ENCODE assay signal across 8 mouse cellular contexts in the genomic region with DNA sequence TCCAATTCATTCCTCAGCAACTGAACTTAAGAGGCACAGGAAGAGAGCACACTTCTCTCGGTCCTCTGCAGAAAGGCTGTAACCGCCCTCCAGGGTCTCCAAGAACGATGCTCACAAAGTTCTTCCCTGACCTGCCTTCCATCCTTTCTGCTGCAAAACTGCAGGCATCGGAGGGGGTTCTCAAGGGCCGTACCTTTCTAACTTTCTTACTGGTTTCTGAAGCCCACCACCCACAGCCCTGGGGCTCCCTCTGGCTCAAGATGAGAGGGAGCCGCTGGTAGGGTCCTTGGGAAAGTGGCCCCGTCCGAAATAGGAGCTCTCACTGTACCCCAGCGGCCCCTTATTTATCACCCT. TPM values are rescaled to one million over a fixed set of nuclear protein-coding genes. Genes with fewer than 3 reads are reported as not detected.
A peak's percentile ranks its signal among the peaks of the same experiment; 100 is the strongest.
DNase-seq lines count a peak whose midpoint lies in the region; ATAC-seq and TF ChIP-seq lines count a peak whose summit lies in the region.

No protein-coding gene starts in this region.

- H3K4me2 ChIP-seq in hindbrain, embryonic 14.5 days (replicated peaks): peak overlapping the region; percentile 73
- H3K4me2 ChIP-seq in midbrain, embryonic 13.5 days (replicated peaks): peak overlapping the region; percentile 70

- H3K4me1 ChIP-seq in brown adipose tissue, adult 24 weeks (ENCODE audit: control insufficient read depth, insufficient read depth, insufficient read length, low read length): peaks cover 2% of the 10 kb centered on the region; the same call in 1 of the 2 replicates
- H3K4me1 ChIP-seq in hindbrain, embryonic 14.5 days (replicated peaks; ENCODE audit: control insufficient read depth, insufficient read depth, low read length): peaks cover 72% of the 10 kb centered on the region
- peaks cover 82% of the 10 kb centered on the region for H3K4me1 ChIP-seq in midbrain, embryonic 13.5 days (replicated peaks)

- H3K36me3 ChIP-seq in hindbrain, embryonic 14.5 days (replicated peaks; ENCODE audit: control insufficient read depth, insufficient read depth): no peaks in the 10 kb centered on the region
- H3K36me3 ChIP-seq in midbrain, embryonic 13.5 days: no peaks in the 10 kb centered on the region

- DNase-seq in layer of hippocampus, adult 2 months (ENCODE audit: low spot score in 2 of 2): no peak
- DNase-seq in layer of hippocampus, postnatal 14 days (ENCODE audit: low spot score in 2 of 2): no peak
- DNase-seq in hindbrain, embryonic 14.5 days (ENCODE audit: low spot score): no peak
- DNase-seq in left cerebral cortex, adult 9 months (ENCODE audit: low spot score in 2 of 2): no peak
- DNase-seq in B cell, adult 2 months: no peak
- no peak for DNase-seq in right cerebral cortex, adult 18-20 months

- H3K9ac ChIP-seq in hindbrain, embryonic 14.5 days: peak overlapping the region; percentile 68
- peak overlapping the region; percentile 75 for H3K9ac ChIP-seq in midbrain, embryonic 13.5 days (replicated peaks)

- no peak for ATAC-seq in hindbrain, embryonic 14.5 days (ENCODE audit: low FRiP score)
- ATAC-seq in midbrain, embryonic 13.5 days: peak; percentile 2; the same call in 1 of the 2 replicates

- peak overlapping the region; percentile 99 for H3K27ac ChIP-seq in layer of hippocampus, adult 2 months
- no peak overlapping the region for H3K27ac ChIP-seq in brown adipose tissue, adult 24 weeks (replicated peaks; ENCODE audit: low read depth, low read length)
- peak overlapping the region; percentile 98 for H3K27ac ChIP-seq in hindbrain, embryonic 14.5 days
- H3K27ac ChIP-seq in midbrain, embryonic 13.5 days: peak overlapping the region; percentile 99

- no peak for TF ChIP-seq CTCF in layer of hippocampus, adult 2 months (conservative IDR thresholded peaks at IDR 0.05)

- under 1% methylated on average over 9 of the region's 9 CpGs for whole genome bisulfite sequencing in hindbrain, embryonic 14.5 days
- under 1% methylated on average over 9 of the region's 9 CpGs for WGBS in midbrain, embryonic 13.5 days

- peak overlapping the region; percentile 73 for H3K4me3 ChIP-seq in layer of hippocampus, adult 2 months
- H3K4me3 ChIP-seq in brown adipose tissue, adult 24 weeks (ENCODE audit: insufficient read depth, low read depth, low read length): peak overlapping the region; percentile 57
- H3K4me3 ChIP-seq in hindbrain, embryonic 14.5 days (replicated peaks; ENCODE audit: low read length): peak overlapping the region; percentile 33
- peak overlapping the region; percentile 36 for H3K4me3 ChIP-seq in midbrain, embryonic 13.5 days (replicated peaks)

- H3K27me3 ChIP-seq in hindbrain, embryonic 14.5 days (ENCODE audit: control insufficient read depth, insufficient read depth, low read length): no peaks in the 10 kb centered on the region
- H3K27me3 ChIP-seq in midbrain, embryonic 13.5 days: peaks cover 9% of the 10 kb centered on the region

- no peaks in the 10 kb centered on the region for H3K9me3 ChIP-seq in hindbrain, embryonic 14.5 days (ENCODE audit: control insufficient read depth, low read length)
- no peaks in the 10 kb centered on the region for H3K9me3 ChIP-seq in midbrain, embryonic 13.5 days

RNA-seq across cellular contexts. Expression of gene Gpr84, which starts 5.8 kb away (rescaled TPM):
- under 1 TPM; 0.61 to 0.81 TPM for total RNA-seq in layer of hippocampus, adult 2 months (2021)
- under 1 TPM; 0.74 to 0.81 TPM for total RNA-seq in layer of hippocampus, postnatal 14 days (2021)
- not detected in 2 replicates for polyA plus RNA-seq in brown adipose tissue, adult 24 weeks (2012; ENCODE audit: insufficient read depth, insufficient read length, missing spikeins)
- 0.12 and 0.39 TPM in 2 replicates for polyA plus RNA-seq in hindbrain, embryonic 14.5 days (2014; fragmentation: Nextera tagmentation; extraction: Ambion mirVana)
- polyA plus RNA-seq in midbrain, embryonic 13.5 days (2015; fragmentation: Nextera tagmentation; extraction: Ambion mirVana): 0.18 and 0.94 TPM in 2 replicates

RNA-seq across cellular contexts. Expression of gene Copz1, which starts 32.1 kb away (rescaled TPM):
- 10 to 100 TPM; 91.0 to 96.2 TPM for total RNA-seq in layer of hippocampus, adult 2 months (2021)
- 100 to 1,000 TPM; 102 to 105 TPM for total RNA-seq in layer of hippocampus, postnatal 14 days (2021)
- 85.4 and 95.1 TPM in 2 replicates for polyA plus RNA-seq in brown adipose tissue, adult 24 weeks (2012; ENCODE audit: insufficient read depth, insufficient read length, missing spikeins)
- 214 and 220 TPM in 2 replicates for polyA plus RNA-seq in hindbrain, embryonic 14.5 days (2014; fragmentation: Nextera tagmentation; extraction: Ambion mirVana)
- polyA plus RNA-seq in midbrain, embryonic 13.5 days (2015; fragmentation: Nextera tagmentation; extraction: Ambion mirVana): 218 and 221 TPM in 2 replicates

RNA-seq across cellular contexts. Expression of gene Zfp385a, which starts 35.3 kb away (rescaled TPM):
- 10 to 100 TPM; 40.8 to 42.2 TPM for total RNA-seq in layer of hippocampus, adult 2 months (2021)
- 10 to 100 TPM; 43.2 to 44.4 TPM for total RNA-seq in layer of hippocampus, postnatal 14 days (2021)
- polyA plus RNA-seq in brown adipose tissue, adult 24 weeks (2012; ENCODE audit: insufficient read depth, insufficient read length, missing spikeins): 12.2 and 17.4 TPM in 2 replicates
- polyA plus RNA-seq in hindbrain, embryonic 14.5 days (2014; fragmentation: Nextera tagmentation; extraction: Ambion mirVana): 25.7 and 25.9 TPM in 2 replicates
- 15.1 and 17.9 TPM in 2 replicates for polyA plus RNA-seq in midbrain, embryonic 13.5 days (2015; fragmentation: Nextera tagmentation; extraction: Ambion mirVana)

RNA-seq across cellular contexts. Expression of gene Nfe2, which starts 46.4 kb away (rescaled TPM):
- total RNA-seq in layer of hippocampus, adult 2 months (2021): not detected
- total RNA-seq in layer of hippocampus, postnatal 14 days (2021): not detected
- polyA plus RNA-seq in brown adipose tissue, adult 24 weeks (2012; ENCODE audit: insufficient read depth, insufficient read length, missing spikeins): not detected in 2 replicates
- polyA plus RNA-seq in hindbrain, embryonic 14.5 days (2014; fragmentation: Nextera tagmentation; extraction: Ambion mirVana): 0.90 and 1.1 TPM in 2 replicates
- polyA plus RNA-seq in midbrain, embryonic 13.5 days (2015; fragmentation: Nextera tagmentation; extraction: Ambion mirVana): 0.75 and 0.82 TPM in 2 replicates
